Mouse (Mus musculus) MEL (cell line): Measurements from ENCODE around the gene Ppp1r9b. TPM values are rescaled to one million over a fixed set of nuclear protein-coding genes. Genes with fewer than 3 reads are reported as not detected.

ENCODE experiments used
- DNase-seq: peaks from one replicate; pipeline ENCODE4 v3.0.0; 2011; ENCODE audit warnings: low read depth, low spot score
- H3K27ac ChIP-seq: 2 replicates; pipeline ENCODE4 v1.5.1; 2012; ENCODE audit warnings: low read depth, mild to moderate bottlenecking, control low read depth, low read length, moderate library complexity; ENCODE audit not compliant: control insufficient read depth
- H3K27me3 ChIP-seq, 2 experiments: fragments of 150-350 bp in 1 of 2; sonication (generic) in 1 of 2; 2 replicates each; pipeline ENCODE4 v1.6.1; 2012; ENCODE audit warnings: low read length in 2 of 2, mild to moderate bottlenecking in 2 of 2, improper control_type of control experiment in 1 of 2, moderate library complexity in 1 of 2; ENCODE audit not compliant: insufficient read depth in 2 of 2, control insufficient read depth in 1 of 2
- H3K36me3 ChIP-seq, 2 experiments: 2 replicates each; pipeline ENCODE4 v1.6.1; 2012 to 2014; ENCODE audit warnings: low read length in 2 of 2, improper control_type of control experiment in 1 of 2, inconsistent platforms in 1 of 2, mild to moderate bottlenecking in 1 of 2; ENCODE audit not compliant: insufficient read depth in 2 of 2, control insufficient read depth in 1 of 2
- H3K4me1 ChIP-seq, 2 experiments: fragments of 150-350 bp in 1 of 2; sonication (generic) in 1 of 2; 2 replicates each; pipeline ENCODE4 v1.6.1; 2012; ENCODE audit warnings: low read length in 2 of 2, improper control_type of control experiment in 1 of 2, mild to moderate bottlenecking in 1 of 2; ENCODE audit not compliant: insufficient read depth in 2 of 2, control insufficient read depth in 1 of 2
- H3K4me3 ChIP-seq, 2 experiments: fragments of 150-350 bp in 1 of 2; sonication (generic) in 1 of 2; 2 replicates each; pipeline ENCODE4 v1.5.1; 2012; ENCODE audit warnings: low read depth in 2 of 2, low read length in 2 of 2, mild to moderate bottlenecking in 2 of 2, moderate library complexity in 2 of 2, control low read depth in 1 of 2, improper control_type of control experiment in 1 of 2; ENCODE audit not compliant: control insufficient read depth in 1 of 2, insufficient read depth in 1 of 2
- H3K79me2 ChIP-seq: 2 replicates; pipeline ENCODE4 v1.6.1; 2012; ENCODE audit warnings: mild to moderate bottlenecking, low read length, moderate library complexity; ENCODE audit not compliant: control insufficient read depth, poor library complexity, insufficient read depth
- H3K9ac ChIP-seq: 2 replicates; pipeline ENCODE4 v1.6.1; 2012; ENCODE audit warnings: low read depth, mild to moderate bottlenecking, control low read depth, low read length, moderate library complexity; ENCODE audit not compliant: control insufficient read depth, poor library complexity, severe bottlenecking
- H3K9me3 ChIP-seq: fragments of 150-350 bp; sonication (generic); replicated peaks from 2 replicates; pipeline ENCODE4 v1.6.1; 2012; ENCODE audit warnings: mild to moderate bottlenecking, low read length, improper control_type of control experiment, moderate library complexity; ENCODE audit not compliant: insufficient read depth
- BHLHE40 ChIP-seq: IDR thresholded peaks from 2 replicates; pipeline ENCODE4 v1.6.1; 2012; ENCODE audit warnings: low read depth, mild to moderate bottlenecking, inconsistent platforms, low read length, improper control_type of control experiment, borderline replicate concordance
- CHD2 ChIP-seq: IDR thresholded peaks from 2 replicates; pipeline ENCODE4 v1.6.1; 2011; ENCODE audit warnings: low read length, improper control_type of control experiment
- CTCF ChIP-seq, 3 experiments: IDR thresholded peaks in 2 of 3; conservative IDR thresholded peaks in 1 of 3; 2 replicates each; pipeline ENCODE4 v1.5.1; 2011 to 2012; ENCODE audit warnings: low read length in 3 of 3, low read depth in 2 of 3, mild to moderate bottlenecking in 2 of 3, improper control_type of control experiment in 1 of 3, inconsistent platforms in 1 of 3, mixed read lengths in 1 of 3, moderate library complexity in 1 of 3; ENCODE audit not compliant: control insufficient read depth in 1 of 3, insufficient read depth in 1 of 3, poor library complexity in 1 of 3, severe bottlenecking in 1 of 3
- E2F4 ChIP-seq: IDR thresholded peaks from 2 replicates; pipeline ENCODE4 v1.6.1; 2011; ENCODE audit warnings: low read depth, low read length, improper control_type of control experiment, borderline replicate concordance
- ELF1 ChIP-seq: IDR thresholded peaks from 2 replicates; pipeline ENCODE4 v1.6.1; 2014; ENCODE audit warnings: low read depth, mild to moderate bottlenecking, inconsistent platforms, low read length, improper control_type of control experiment, moderate library complexity
- GATA1 ChIP-seq: IDR thresholded peaks from 2 replicates; pipeline ENCODE4 v1.6.1; 2011; ENCODE audit warnings: low read depth, low read length, improper control_type of control experiment
- HCFC1 ChIP-seq: IDR thresholded peaks from 2 replicates; pipeline ENCODE4 v1.6.1; 2012; ENCODE audit warnings: low read depth, mild to moderate bottlenecking, inconsistent platforms, low read length, improper control_type of control experiment, moderate library complexity
- JUND ChIP-seq: IDR thresholded peaks from 2 replicates; pipeline ENCODE4 v1.6.1; 2011; ENCODE audit warnings: low read depth, mild to moderate bottlenecking, improper control_type of control experiment, low read length
- KAT2A ChIP-seq: conservative IDR thresholded peaks from 2 replicates; pipeline ENCODE4 v1.6.1; 2012; ENCODE audit warnings: low read depth, low read length, improper control_type of control experiment, inconsistent platforms
- MAFK ChIP-seq: IDR thresholded peaks from 2 replicates; pipeline ENCODE4 v1.6.1; 2011; ENCODE audit warnings: low read depth, mild to moderate bottlenecking, low read length, improper control_type of control experiment, borderline replicate concordance
- MAZ ChIP-seq: IDR thresholded peaks from 2 replicates; pipeline ENCODE4 v1.6.1; 2012; ENCODE audit warnings: low read depth, mild to moderate bottlenecking, inconsistent platforms, low read length, improper control_type of control experiment
- MXI1 ChIP-seq: IDR thresholded peaks from 2 replicates; pipeline ENCODE4 v1.6.1; 2011; ENCODE audit warnings: mild to moderate bottlenecking, low read depth, low read length, improper control_type of control experiment
- MYC ChIP-seq: IDR thresholded peaks from 2 replicates; pipeline ENCODE4 v1.6.1; 2011; ENCODE audit warnings: low read depth, mild to moderate bottlenecking, low read length, improper control_type of control experiment, moderate library complexity
- NELFE ChIP-seq: IDR thresholded peaks from 2 replicates; pipeline ENCODE4 v1.6.1; 2011; ENCODE audit warnings: low read depth, low read length, improper control_type of control experiment
- NRF1 ChIP-seq: IDR thresholded peaks from 2 replicates; pipeline ENCODE4 v1.6.1; 2014; ENCODE audit warnings: low read depth, mild to moderate bottlenecking, inconsistent platforms, low read length, improper control_type of control experiment, moderate library complexity; ENCODE audit not compliant: poor library complexity, insufficient read depth, severe bottlenecking
- POLR2A ChIP-seq, 2 experiments: IDR thresholded peaks; 2 replicates each; pipeline ENCODE4 v1.6.1; 2011 to 2012; ENCODE audit warnings: low read length in 2 of 2, mild to moderate bottlenecking in 2 of 2, control low read depth in 1 of 2, improper control_type of control experiment in 1 of 2, low read depth in 1 of 2, moderate library complexity in 1 of 2; ENCODE audit not compliant: control insufficient read depth in 1 of 2, insufficient read depth in 1 of 2, poor library complexity in 1 of 2
- POLR2AphosphoS2 ChIP-seq: IDR thresholded peaks from 2 replicates; pipeline ENCODE4 v1.6.1; 2011; ENCODE audit warnings: low read length, improper control_type of control experiment
- POLR2AphosphoS5 ChIP-seq: IDR thresholded peaks from 2 replicates; pipeline ENCODE4 v1.6.1; 2012; ENCODE audit warnings: low read depth, borderline replicate concordance, mild to moderate bottlenecking, inconsistent platforms, low read length, moderate library complexity, mixed read lengths
- RAD21 ChIP-seq: IDR thresholded peaks from 2 replicates; pipeline ENCODE4 v1.6.1; 2011; ENCODE audit warnings: mild to moderate bottlenecking, low read depth, low read length, improper control_type of control experiment
- RCOR1 ChIP-seq: IDR thresholded peaks from 2 replicates; pipeline ENCODE4 v1.6.1; 2012; ENCODE audit warnings: low read depth, mild to moderate bottlenecking, inconsistent platforms, low read length, improper control_type of control experiment
- SIN3A ChIP-seq: IDR thresholded peaks from 2 replicates; pipeline ENCODE4 v1.6.1; 2012; ENCODE audit warnings: low read length, improper control_type of control experiment, inconsistent platforms
- SMC3 ChIP-seq: IDR thresholded peaks from 2 replicates; pipeline ENCODE4 v1.6.1; 2011; ENCODE audit warnings: low read depth, low read length, improper control_type of control experiment
- TCF12 ChIP-seq: IDR thresholded peaks from 2 replicates; pipeline ENCODE4 v1.6.1; 2014; ENCODE audit warnings: low read depth, mild to moderate bottlenecking, inconsistent platforms, low read length, improper control_type of control experiment, moderate library complexity
- UBTF ChIP-seq: IDR thresholded peaks from 2 replicates; pipeline ENCODE4 v1.6.1; 2012; ENCODE audit warnings: low read depth, mild to moderate bottlenecking, inconsistent platforms, low read length, improper control_type of control experiment, moderate library complexity, borderline replicate concordance; ENCODE audit not compliant: insufficient read depth
- USF2 ChIP-seq, 2 experiments: IDR thresholded peaks; 2 replicates each; pipeline ENCODE4 v1.6.1; 2011 to 2012; ENCODE audit warnings: improper control_type of control experiment in 2 of 2, low read length in 2 of 2, borderline replicate concordance in 1 of 2, inconsistent platforms in 1 of 2, low read depth in 1 of 2, mild to moderate bottlenecking in 1 of 2; ENCODE audit not compliant: insufficient read depth in 1 of 2
- ZC3H11A ChIP-seq: IDR thresholded peaks from 2 replicates; pipeline ENCODE4 v1.6.1; 2012; ENCODE audit warnings: low read depth, mild to moderate bottlenecking, inconsistent platforms, low read length, improper control_type of control experiment
- ZKSCAN1 ChIP-seq: IDR thresholded peaks from 2 replicates; pipeline ENCODE4 v1.6.1; 2012; ENCODE audit warnings: low read depth, mild to moderate bottlenecking, inconsistent platforms, low read length, improper control_type of control experiment, moderate library complexity
- polyA plus RNA-seq, 2 experiments: library from polyadenylated mRNA; stranded (reverse) in 1 of 2; unstranded in 1 of 2; fragments of >175 nt in 1 of 2; fragments of >200 nt in 1 of 2; gene quantifications; 2 replicates each; pipeline versions ENCODE4 v1.2.1 to v1.2.4; 2012; ENCODE audit warnings: low replicate concordance in 2 of 2, low read depth in 1 of 2; ENCODE audit not compliant: insufficient read length in 2 of 2, insufficient read depth in 1 of 2, missing spikeins in 1 of 2
- total RNA-seq: library from RNA; depleted of rRNA; stranded (reverse); fragments of 300-350 nt; gene quantifications from 2 replicates; pipeline ENCODE4 v1.2.3, GENCODE M21; 2012

The Ppp1r9b gene
- total and polyA plus RNA-seq, 3 experiments = 47.0 to 169 (median 150) TPM

GRCm38 (mm10) chr11:95007418-95007817 lies 16.6 kb downstream of the Ppp1r9b start:
- no peak overlapping the region for H3K4me3 ChIP-seq
- H3K9ac ChIP-seq = peak overlapping the region; percentile 61
- H3K27me3 ChIP-seq = no peaks in the 10 kb centered on the region
- H3K9me3 ChIP-seq = no peaks in the 10 kb centered on the region
- peak; percentile 56 for DNase-seq
- H3K36me3 ChIP-seq = peaks cover under 1 to 42% of the 10 kb centered on the region in 2 experiments; a peak in 3 of 4 replicates
- peaks cover under 1 to 59% of the 10 kb centered on the region in 2 experiments for H3K4me1 ChIP-seq
- TF ChIP-seq ELF1 (0 out of 2 replicates have a peak, but pooled peaks have one; percentile 33), POLR2A (IDR thresholded peaks at IDR 0.05; ENCODE audit: control insufficient read depth in 1 of 2, insufficient read depth in 1 of 2, low read depth in 1 of 2, low read length in 2 of 2, poor library complexity in 1 of 2) (peak in 1 of 2 experiments; percentile 21; a peak in 1 of 4 replicates), TCF12 (no peak), POLR2AphosphoS2 (peak; percentile 5; the same call in 1 of the 2 replicates), HCFC1 (0 out of 2 replicates have a peak, but pooled peaks have one; percentile 5), MAFK (no peak), CHD2 (0 out of 2 replicates have a peak, but pooled peaks have one; percentile 21), GATA1 (peak; percentile 47; the same call in 1 of the 2 replicates)
- H3K79me2 ChIP-seq = peaks cover 17% of the 10 kb centered on the region
- H3K27ac ChIP-seq = peak overlapping the region; percentile 72

GRCm38 (mm10) chr11:95008661-95009628 lies 18.1 kb downstream of the Ppp1r9b start:
- Histone ChIP-seq H3K27ac (peak overlapping the region; percentile 74), H3K27me3 (no peaks in the 10 kb centered on the region), H3K79me2 (peaks cover 25% of the 10 kb centered on the region), H3K4me1 (peaks cover 8 to 59% of the 10 kb centered on the region in 2 experiments), H3K36me3 (peaks cover 0 to 43% of the 10 kb centered on the region in 2 experiments; a peak in 2 of 4 replicates), H3K9me3 (no peaks in the 10 kb centered on the region), H3K9ac (peak overlapping the region; percentile 91), H3K4me3 (peak overlapping the region; percentile 70 to 80)
- peak; percentile 82 for DNase-seq
- TF ChIP-seq NELFE (peak; percentile 14; the same call in 1 of the 2 replicates), E2F4 (no peak), UBTF (no peak), POLR2A (IDR thresholded peaks at IDR 0.05; ENCODE audit: control insufficient read depth in 1 of 2, insufficient read depth in 1 of 2, low read depth in 1 of 2, low read length in 2 of 2, poor library complexity in 1 of 2) (peak in 1 of 2 experiments; percentile 64; a peak in 2 of 4 replicates), CHD2 (no peak; the same call in 1 of the 2 replicates), SIN3A (peak; percentile 76; the same call in 1 of the 2 replicates), ZC3H11A (no peak; the same call in 1 of the 2 replicates), GATA1 (no peak), TCF12 (no peak), RAD21 (no peak), POLR2AphosphoS5 (no peak; the same call in 1 of the 2 replicates), ZKSCAN1 (no peak), SMC3 (no peak), MXI1 (peak; percentile 84), MYC (no peak), MAZ (peak; percentile 68), CTCF (IDR thresholded peaks at IDR 0.05 in 2 of 3, conservative IDR thresholded peaks at IDR 0.05 in 1 of 3; ENCODE audit: control insufficient read depth in 1 of 3, insufficient read depth in 1 of 3, low read depth in 2 of 3, low read length in 3 of 3, poor library complexity in 1 of 3, severe bottlenecking in 1 of 3) (no peak), JUND (no peak), NRF1 (no peak), KAT2A (no peak), USF2 (IDR thresholded peaks at IDR 0.05; ENCODE audit: borderline replicate concordance in 1 of 2, insufficient read depth in 1 of 2, low read depth in 1 of 2, low read length in 2 of 2) (no peak), RCOR1 (peak; percentile 32; the same call in 1 of the 2 replicates), BHLHE40 (no peak)
